Mouse (Mus musculus) hindbrain, embryonic 14.5 days (tissue): ENCODE data around the gene Spon1. TPM values are rescaled to one million over a fixed set of nuclear protein-coding genes. Genes with fewer than 3 reads are reported as not detected.

Experiments used
- ATAC-seq: fragments of 200-750 bp; cut with Nextera tagmentation; 2 replicates; pipeline ENCODE4 v1.8.0; 2017; ENCODE audit warnings: moderate number of reproducible peaks, mild to moderate bottlenecking, moderate TSS enrichment, moderate library complexity; ENCODE audit not compliant: low FRiP score
- DNase-seq: peaks from one replicate; pipeline ENCODE4 v3.0.0-alpha.2; 2015; ENCODE audit warnings: low spot score
- H3K27ac ChIP-seq: fragments of 300-500 bp; sonication (generic); 2 replicates; pipeline ENCODE4 v1.5.1; 2014; ENCODE audit warnings: mild to moderate bottlenecking, moderate library complexity
- H3K27me3 ChIP-seq: fragments of 300-500 bp; sonication (generic); 2 replicates; pipeline ENCODE4 v1.6.1; 2014; ENCODE audit warnings: mild to moderate bottlenecking, low read length, mixed read lengths; ENCODE audit not compliant: control insufficient read depth, insufficient read depth
- H3K36me3 ChIP-seq: fragments of 300-500 bp; sonication (generic); replicated peaks from 2 replicates; pipeline ENCODE4 v1.6.1; 2014; ENCODE audit not compliant: control insufficient read depth, insufficient read depth
- H3K4me1 ChIP-seq: fragments of 300-500 bp; sonication (generic); replicated peaks from 2 replicates; pipeline ENCODE4 v1.6.1; 2014; ENCODE audit warnings: antibody characterized with exemption, low read length, mixed read lengths; ENCODE audit not compliant: control insufficient read depth, insufficient read depth
- H3K4me2 ChIP-seq: fragments of 300-500 bp; sonication (generic); replicated peaks from 2 replicates; pipeline ENCODE4 v1.6.1; 2014; ENCODE audit warnings: mild to moderate bottlenecking, moderate library complexity
- H3K4me3 ChIP-seq: fragments of 300-500 bp; sonication (generic); replicated peaks from 2 replicates; pipeline ENCODE4 v1.5.1; 2014; ENCODE audit warnings: mild to moderate bottlenecking, low read length
- H3K9ac ChIP-seq: fragments of 300-500 bp; sonication (generic); 2 replicates; pipeline ENCODE4 v1.6.1; 2014
- H3K9me3 ChIP-seq: fragments of 300-500 bp; sonication (generic); 2 replicates; pipeline ENCODE4 v1.6.1; 2016; ENCODE audit warnings: low read length; ENCODE audit not compliant: control insufficient read depth
- WGBS: fragments of 180-500 bp; shearing (Covaris S2); extraction: QIAGEN DNeasy Blood & Tissue Kit; methylation state at CpG from one replicate; pipeline ENCODE4 v1.1.7; 2014; 5-methylcytosine and 5-hydroxymethylcytosine counted together
- polyA plus RNA-seq: library from polyadenylated mRNA; unstranded; fragments of >200 nt; fragmentation: Nextera tagmentation; extraction: Ambion mirVana; gene quantifications from 2 replicates; pipeline ENCODE4 v1.2.1, GENCODE M21; 2014

Spon1 gene
- polyA plus RNA-seq, 1 experiment from 2014 or later = 90.5 TPM

GRCm38 (mm10) chr7:113901941-113902515 is 136.2 kb downstream of the Spon1 start:
- 25% methylated on average over 10 of the region's 10 CpGs for WGBS
- DNase-seq = peak; percentile 35

DNA sequence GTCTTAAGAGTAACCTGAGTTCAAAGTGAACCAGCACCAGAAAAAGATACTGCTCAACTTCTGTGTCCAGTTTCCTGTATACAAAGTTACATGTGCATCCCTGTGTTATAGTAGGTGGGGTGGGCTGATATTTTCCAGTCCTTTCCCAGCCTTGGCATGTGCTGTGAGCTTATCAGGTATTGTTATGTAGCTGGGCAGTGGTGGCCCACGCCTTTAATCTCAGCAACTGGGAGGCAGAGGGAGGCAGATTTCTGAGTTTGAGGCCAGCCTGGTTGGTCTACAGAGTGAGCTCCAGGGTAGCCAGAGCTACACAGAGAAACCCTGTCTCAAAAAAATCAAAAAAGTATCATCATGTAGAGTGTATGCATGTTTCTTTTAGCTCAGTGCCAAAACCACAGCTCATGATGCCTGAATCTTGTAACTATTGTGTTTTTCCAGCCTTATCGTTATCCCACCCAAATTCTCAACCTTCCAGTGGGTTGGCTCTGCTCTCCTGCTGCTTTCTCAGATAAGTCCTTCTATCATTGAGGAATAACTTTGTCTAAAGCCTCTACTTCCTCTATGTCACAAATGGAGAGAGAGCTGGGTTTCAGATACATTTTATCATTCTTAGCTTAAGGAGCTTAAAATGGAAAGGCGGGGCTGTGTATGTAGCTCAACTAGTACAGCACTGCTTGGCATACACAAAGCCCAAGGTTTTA is 137.5 kb downstream of the Spon1 start:
- Histone ChIP-seq H3K4me2 (no peak overlapping the region), H3K36me3 (no peaks in the 10 kb centered on the region), H3K9me3 (peaks cover 2% of the 10 kb centered on the region; the same call in 1 of the 2 replicates), H3K27ac (no peak overlapping the region), H3K27me3 (no peaks in the 10 kb centered on the region), H3K4me3 (no peak overlapping the region), H3K4me1 (no peaks in the 10 kb centered on the region), H3K9ac (no peak overlapping the region)
- DNase-seq = no peak
- 91% methylated on average over 3 of the region's 3 CpGs for WGBS
- ATAC-seq = no peak

More at GRCm38 (mm10) chr7:113901941-113902515, 136.2 kb downstream of the Spon1 start:
- H3K4me1 ChIP-seq = no peaks in the 10 kb centered on the region
- no peak overlapping the region for H3K4me3 ChIP-seq
- H3K27ac ChIP-seq = peak overlapping the region; percentile 55
- no peak overlapping the region for H3K9ac ChIP-seq
- peak; percentile 69; the same call in 1 of the 2 replicates for ATAC-seq
- no peaks in the 10 kb centered on the region for H3K36me3 ChIP-seq
- peaks cover 5% of the 10 kb centered on the region; the same call in 1 of the 2 replicates for H3K9me3 ChIP-seq
- no peaks in the 10 kb centered on the region for H3K27me3 ChIP-seq
- H3K4me2 ChIP-seq = no peak overlapping the region

- H3K4me2 ChIP-seq = no peak overlapping the region
- H3K4me3 ChIP-seq = no peak overlapping the region
- DNase-seq (no peak), ATAC-seq (no peak)
- WGBS = 88% methylated on average over 5 of the region's 5 CpGs
- H3K4me1 ChIP-seq = no peaks in the 10 kb centered on the region
- H3K9me3 ChIP-seq = no peaks in the 10 kb centered on the region
- H3K9ac ChIP-seq = no peak overlapping the region
- no peak overlapping the region for H3K27ac ChIP-seq
- no peaks in the 10 kb centered on the region for H3K27me3 ChIP-seq
- H3K36me3 ChIP-seq = no peaks in the 10 kb centered on the region
These were observed 138.1 kb downstream of the Spon1 start for GRCm38 (mm10) chr7:113903939-113904338.

GRCm38 (mm10) chr7:113904348-113904895 is 138.6 kb downstream of the Spon1 start:
- WGBS = 57% methylated on average over 7 of the region's 7 CpGs
- Histone ChIP-seq H3K27ac (no peak overlapping the region), H3K27me3 (no peaks in the 10 kb centered on the region), H3K4me3 (no peak overlapping the region), H3K9me3 (no peaks in the 10 kb centered on the region), H3K9ac (no peak overlapping the region), H3K4me1 (no peaks in the 10 kb centered on the region), H3K36me3 (no peaks in the 10 kb centered on the region), H3K4me2 (no peak overlapping the region)
- DNase-seq (no peak), ATAC-seq (no peak)

GRCm38 (mm10) chr7:113909161-113909825 is 143.5 kb downstream of the Spon1 start:
- Histone ChIP-seq H3K36me3 (no peaks in the 10 kb centered on the region), H3K9ac (no peak overlapping the region), H3K27me3 (no peaks in the 10 kb centered on the region), H3K9me3 (no peaks in the 10 kb centered on the region), H3K4me3 (no peak overlapping the region), H3K4me1 (no peaks in the 10 kb centered on the region), H3K4me2 (no peak overlapping the region), H3K27ac (no peak overlapping the region)
- DNase-seq (no peak), ATAC-seq (no peak)
- WGBS = 34% methylated on average over 12 of the region's 12 CpGs

DNA sequence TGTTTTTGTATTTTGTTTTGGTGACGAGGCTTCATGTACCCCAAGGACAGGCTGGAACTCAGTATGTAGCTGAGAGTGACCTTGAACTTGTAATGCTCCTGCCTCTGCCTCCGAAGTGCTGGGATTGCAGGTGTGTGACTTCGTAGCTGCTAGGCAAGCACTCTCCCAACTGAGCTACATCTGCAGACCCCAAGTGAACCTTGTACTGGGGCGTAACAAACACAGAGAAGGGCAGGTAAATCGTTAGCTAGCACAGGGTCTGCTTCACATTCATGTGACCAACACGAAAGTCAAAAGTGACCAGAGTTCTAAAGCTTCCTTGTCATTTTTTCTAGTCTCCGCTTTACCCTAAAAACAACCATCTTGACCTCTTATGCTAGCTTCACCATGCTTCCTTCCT is 145.1 kb downstream of the Spon1 start:
- whole genome bisulfite sequencing = 88% methylated on average over 7 of the region's 7 CpGs
- DNase-seq = no peak
- H3K36me3 ChIP-seq = no peaks in the 10 kb centered on the region
- H3K4me3 ChIP-seq = no peak overlapping the region
- H3K27ac ChIP-seq = no peak overlapping the region
- H3K4me1 ChIP-seq = no peaks in the 10 kb centered on the region
- no peak overlapping the region for H3K9ac ChIP-seq
- no peak overlapping the region for H3K4me2 ChIP-seq
- no peaks in the 10 kb centered on the region for H3K27me3 ChIP-seq
- ATAC-seq = no peak
- no peaks in the 10 kb centered on the region for H3K9me3 ChIP-seq

- DNase-seq = no peak
- H3K27me3 ChIP-seq = no peaks in the 10 kb centered on the region
- H3K4me2 ChIP-seq = no peak overlapping the region
- no peak overlapping the region for H3K9ac ChIP-seq
- no peak overlapping the region for H3K27ac ChIP-seq
- 0 out of 2 replicates have a peak, but pooled peaks cover 5% of the 10 kb centered on the region for H3K9me3 ChIP-seq
- WGBS = 73% methylated on average over 4 of the region's 4 CpGs
- H3K4me3 ChIP-seq = no peak overlapping the region
- ATAC-seq = no peak
- H3K4me1 ChIP-seq = no peaks in the 10 kb centered on the region
- H3K36me3 ChIP-seq = no peaks in the 10 kb centered on the region
These were observed 150.1 kb downstream of the Spon1 start for GRCm38 (mm10) chr7:113915936-113916335.

DNA sequence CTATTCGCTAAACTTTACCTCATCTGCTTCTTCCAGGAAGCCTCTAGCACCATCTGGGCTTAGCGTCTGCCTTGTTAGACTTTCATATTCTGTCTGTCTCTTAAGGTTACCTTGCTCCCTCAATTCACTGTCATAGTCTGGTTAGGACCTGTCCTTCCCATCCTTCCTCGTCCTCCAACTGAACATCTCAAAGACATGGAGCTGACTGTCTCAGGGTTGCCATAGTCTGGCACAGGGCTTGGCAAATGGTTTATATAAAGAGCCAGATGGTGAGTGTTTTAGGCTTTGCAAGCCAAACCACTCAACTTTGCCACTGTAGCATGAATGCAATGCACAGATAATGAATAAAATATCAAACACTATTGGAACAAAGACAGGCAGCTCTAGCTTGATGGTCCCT is 153.1 kb downstream of the Spon1 start:
- Histone ChIP-seq H3K36me3 (no peaks in the 10 kb centered on the region), H3K9ac (no peak overlapping the region), H3K27ac (no peak overlapping the region), H3K4me2 (no peak overlapping the region), H3K4me3 (no peak overlapping the region), H3K9me3 (0 out of 2 replicates have a peak, but pooled peaks cover 5% of the 10 kb centered on the region), H3K27me3 (no peaks in the 10 kb centered on the region), H3K4me1 (no peaks in the 10 kb centered on the region)
- 88% methylated on average over 3 of the region's 3 CpGs for WGBS
- DNase-seq (no peak), ATAC-seq (no peak)

- ATAC-seq (no peak), DNase-seq (no peak)
- Histone ChIP-seq H3K9me3 (0 out of 2 replicates have a peak, but pooled peaks cover 5% of the 10 kb centered on the region), H3K9ac (no peak overlapping the region), H3K27me3 (no peaks in the 10 kb centered on the region), H3K4me1 (no peaks in the 10 kb centered on the region), H3K27ac (no peak overlapping the region), H3K4me3 (no peak overlapping the region), H3K4me2 (no peak overlapping the region), H3K36me3 (no peaks in the 10 kb centered on the region)
- WGBS = 83% methylated on average over 4 of the region's 4 CpGs
These were observed 153.7 kb downstream of the Spon1 start for GRCm38 (mm10) chr7:113919505-113919904.
